Mouse (Mus musculus) T-helper 1 cell (primary cell): Measurements from ENCODE around the gene Serpinb1b.

Experiments
- in situ Hi-C: fragments of 300-600 bp; cut with MboI, MseI; formaldehyde crosslinking; loops from one replicate; pipeline ENCODE4 v1.15.1; 2025; ENCODE audit warnings: high pct_unique_total_duplicates

Serpinb1b gene

GRCm38 (mm10) chr13:33090546-33090945 lies 12.2 kb downstream of the Serpinb1b start:
- in situ Hi-C loops = no loop called here

- in situ Hi-C loops = no loop called here
Measured at GRCm38 (mm10) chr13:33091306-33091705, 12.9 kb downstream of the Serpinb1b start.

- in situ Hi-C loops = loop anchor here (5.0 kb wide), 1 partner anchor 97 kb away; the partner anchor contains the start of gene Serpinb9d
Measured at GRCm38 (mm10) chr13:33095575-33095974, 17.2 kb downstream of the Serpinb1b start.

GRCm38 (mm10) chr13:33105626-33106025 lies 27.3 kb downstream of the Serpinb1b start:
- in situ Hi-C loops = no loop called here

- in situ Hi-C loops = no loop called here
Measured at GRCm38 (mm10) chr13:33113054-33113453, 34.7 kb downstream of the Serpinb1b start.

- in situ Hi-C loops = no loop called here
Measured at GRCm38 (mm10) chr13:33137717-33138116, 59.3 kb downstream of the Serpinb1b start.

GRCm38 (mm10) chr13:33141435-33141834 lies 63.1 kb downstream of the Serpinb1b start:
- in situ Hi-C loops = no loop called here
